Mouse (Mus musculus) adrenal gland (tissue): ENCODE measurements at regions not wholly inside any gene's neighbourhood (a gene's known extent, or its start where the extent isn't known, plus 50 kb on each side); places are given as distances from the start of the nearest gene placed in this dataset.

Source experiments
- intact Hi-C: fragments of 180-260 bp; cut with DNase I; formaldehyde crosslinking; loops from one replicate; pipeline ENCODE4 v1.15.1; 2025

- intact Hi-C loops, result no loop called here
Measured at GRCm38 (mm10) chr7:134436917-134437316, 51.5 kb upstream of the D7Ertd443e start.

DNA sequence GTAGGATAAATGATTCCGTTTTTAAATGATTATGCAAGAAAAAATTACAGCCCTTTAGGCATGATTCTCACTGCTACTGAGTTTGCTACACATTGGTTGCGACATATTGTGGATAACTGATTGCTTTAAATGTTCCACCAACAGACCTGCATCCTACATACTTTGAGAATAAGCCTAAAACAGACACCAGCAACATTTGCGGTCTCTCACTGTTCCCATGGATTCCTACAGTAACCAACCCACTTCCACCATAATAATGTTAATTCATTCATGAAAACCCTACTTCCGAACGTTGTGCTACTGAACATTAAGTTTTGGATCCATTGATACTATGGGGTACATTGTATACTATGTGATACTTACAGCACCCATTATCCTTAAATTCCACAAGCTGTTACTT lies 53.8 kb upstream of the D7Ertd443e start:
- intact Hi-C loops, result no loop called here

GRCm38 (mm10) chr7:134445008-134445806 lies 59.7 kb upstream of the D7Ertd443e start:
- intact Hi-C loops, result no loop called here

- intact Hi-C loops, result no loop called here
Measured at GRCm38 (mm10) chr7:134447648-134448202, 62.3 kb upstream of the D7Ertd443e start.

- intact Hi-C loops, result no loop called here
Measured at GRCm38 (mm10) chr7:134448831-134449230, 63.4 kb upstream of the D7Ertd443e start.

DNA sequence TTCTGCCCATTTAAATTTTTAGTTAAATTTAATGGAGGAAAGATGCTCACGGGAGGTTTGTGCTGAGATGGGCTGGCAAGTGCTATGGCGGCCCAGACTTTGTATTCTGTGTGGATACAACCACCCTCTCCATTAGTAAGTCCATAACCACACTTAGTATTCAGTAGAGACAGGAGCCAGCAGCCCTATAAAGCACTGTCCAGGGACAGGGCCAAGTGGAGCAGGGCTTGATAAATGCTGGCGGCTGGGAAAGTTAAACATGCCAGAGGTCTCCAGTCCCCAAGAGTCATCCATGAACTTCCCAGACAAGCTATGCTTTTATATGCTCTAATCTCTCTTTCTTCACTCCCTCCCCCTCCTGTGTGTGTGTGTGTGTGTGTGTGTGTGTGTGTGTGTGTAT lies 77.2 kb upstream of the D7Ertd443e start:
- intact Hi-C loops, result no loop called here

DNA sequence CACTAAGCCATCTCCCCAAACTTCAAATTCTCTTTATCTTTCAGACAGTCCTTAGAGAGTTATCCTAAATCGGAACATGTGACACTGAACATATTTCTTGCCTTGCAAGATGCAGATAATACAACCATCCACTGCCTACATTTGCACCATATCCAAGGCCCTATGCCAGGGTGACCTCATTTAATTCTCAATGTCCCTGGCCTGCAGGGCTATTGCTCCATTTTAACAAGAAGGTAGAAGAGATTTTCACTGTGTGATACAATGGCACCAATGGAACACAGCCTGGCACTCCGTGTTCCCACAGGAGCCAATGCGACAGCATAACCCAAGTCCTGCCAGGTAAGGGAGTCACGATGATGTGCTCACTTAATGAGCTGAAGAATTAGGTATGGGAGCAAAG lies 77.9 kb upstream of the D7Ertd443e start:
- intact Hi-C loops, result no loop called here

DNA sequence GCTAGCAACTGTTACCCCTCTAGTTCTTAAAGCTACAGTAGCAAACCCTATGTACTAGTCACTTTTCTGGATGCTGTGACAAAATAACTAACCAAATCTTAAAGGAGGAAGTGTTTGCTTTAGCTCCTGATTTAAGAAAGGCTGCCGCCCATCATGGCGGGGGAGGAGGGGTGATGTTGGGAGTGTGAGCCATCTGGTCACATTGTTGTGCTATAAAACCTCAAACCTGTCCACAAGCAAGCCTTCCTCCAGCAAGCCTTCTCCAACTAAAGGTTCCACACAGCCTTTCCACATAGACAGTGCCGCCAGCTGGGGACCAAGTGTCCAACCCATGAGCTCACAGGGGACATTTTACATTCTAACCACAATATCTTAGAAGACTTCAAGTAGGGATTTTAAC lies 81.8 kb upstream of the D7Ertd443e start:
- intact Hi-C loops, result loop anchor here (5.0 kb wide), 1 partner anchor 100 kb away; no protein-coding TSS in a partner anchor

DNA sequence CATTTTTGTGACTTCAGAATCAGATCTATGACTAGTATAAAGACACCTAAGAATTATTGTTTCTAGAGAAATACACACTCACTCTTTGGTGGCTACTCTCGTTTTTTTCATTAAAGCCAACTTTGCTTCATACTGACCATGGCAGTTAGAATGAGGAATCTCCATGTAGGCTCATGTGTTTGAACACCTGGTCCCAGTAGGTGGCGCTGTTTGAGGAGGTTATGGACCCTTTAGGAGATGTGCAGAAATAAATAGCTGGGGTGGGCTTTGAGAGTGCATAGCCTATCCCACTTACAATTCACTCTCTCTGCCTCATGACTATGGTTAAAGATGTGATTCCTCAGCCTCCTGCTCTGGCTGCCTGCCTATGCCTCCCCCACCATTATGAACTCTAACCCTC lies 85.8 kb upstream of the D7Ertd443e start:
- intact Hi-C loops, result no loop called here

GRCm38 (mm10) chr7:134491326-134491725 lies 105.9 kb upstream of the D7Ertd443e start:
- intact Hi-C loops, result no loop called here

GRCm38 (mm10) chr7:134497219-134497618 lies 111.8 kb upstream of the D7Ertd443e start:
- intact Hi-C loops, result no loop called here

DNA sequence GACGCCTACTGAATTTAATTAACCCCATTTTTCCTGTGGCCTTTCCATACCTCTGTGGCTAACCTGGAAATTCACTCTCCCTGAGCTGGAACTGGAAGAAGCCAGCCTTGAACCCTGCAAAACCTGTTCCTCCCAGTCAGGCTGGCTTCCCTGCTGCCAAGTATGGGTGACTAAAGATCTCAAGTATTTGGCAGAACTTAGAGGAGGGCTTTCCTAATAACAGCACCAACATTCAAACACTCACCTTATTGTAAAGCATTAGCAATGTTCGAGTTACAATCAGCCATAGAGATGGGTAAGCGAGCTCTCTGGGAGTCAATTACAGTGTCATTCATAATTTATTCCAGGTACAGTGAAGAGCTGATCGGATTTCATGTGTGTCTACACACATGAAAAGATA lies 112.4 kb upstream of the D7Ertd443e start:
- intact Hi-C loops, result no loop called here

DNA sequence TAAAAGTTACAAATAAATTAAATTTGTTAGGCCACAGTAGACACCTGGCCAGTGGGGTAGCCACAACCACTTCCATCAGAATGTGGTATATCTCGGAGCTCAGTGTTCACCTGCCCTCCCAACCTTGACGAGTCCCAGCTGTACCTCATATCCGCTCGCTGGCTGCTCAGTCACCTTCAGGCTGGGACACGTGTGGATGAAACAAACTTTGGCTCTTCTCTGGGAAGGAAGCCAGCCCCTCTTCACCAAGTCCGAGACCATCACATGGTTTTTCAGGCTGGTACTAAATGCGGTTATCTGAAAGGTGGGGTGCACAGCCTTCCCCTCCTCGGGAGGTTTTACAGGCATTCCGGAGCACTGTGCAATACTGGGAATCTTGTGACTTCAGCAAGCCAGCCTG lies 113.3 kb upstream of the D7Ertd443e start:
- intact Hi-C loops, result no loop called here

DNA sequence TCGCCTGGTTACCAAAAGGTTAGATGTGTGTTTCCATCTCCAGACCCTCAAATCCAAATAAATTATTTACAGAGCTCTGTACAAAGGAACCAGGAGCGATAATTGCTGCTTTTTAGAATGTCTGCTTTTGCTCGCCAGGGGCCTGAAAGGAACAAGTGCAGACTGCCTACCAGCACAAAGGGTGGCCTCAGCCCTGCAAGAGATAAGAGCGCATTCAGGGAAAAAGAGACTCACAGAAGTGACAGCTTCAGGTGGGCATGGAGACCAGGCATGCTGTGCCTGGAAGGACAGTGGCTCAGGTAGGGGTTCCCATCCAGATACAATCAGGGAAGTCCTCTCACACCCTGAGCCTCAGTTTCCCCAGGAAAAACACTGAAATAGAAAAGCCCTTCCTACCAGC lies 114.0 kb upstream of the D7Ertd443e start:
- intact Hi-C loops, result no loop called here

DNA sequence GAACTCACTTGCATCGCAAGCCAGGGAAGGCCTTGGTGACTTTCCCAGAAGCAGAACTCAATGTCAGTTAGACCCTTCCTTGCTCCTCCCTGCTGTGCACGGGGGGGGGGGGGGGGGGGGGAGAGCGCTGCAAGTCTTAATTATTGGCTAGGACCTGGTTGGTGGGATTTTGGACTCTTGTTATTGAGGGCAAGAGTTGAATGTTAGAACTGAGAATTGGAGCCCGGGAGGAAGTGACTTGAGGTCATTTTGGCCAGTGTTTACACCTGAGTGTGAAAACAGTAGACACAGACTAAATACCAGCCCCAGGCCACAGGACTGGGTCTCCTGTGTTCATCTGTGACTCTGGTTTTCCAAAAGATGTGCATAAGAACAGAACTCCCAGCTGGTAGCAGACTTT lies 114.7 kb upstream of the D7Ertd443e start:
- intact Hi-C loops, result no loop called here

DNA sequence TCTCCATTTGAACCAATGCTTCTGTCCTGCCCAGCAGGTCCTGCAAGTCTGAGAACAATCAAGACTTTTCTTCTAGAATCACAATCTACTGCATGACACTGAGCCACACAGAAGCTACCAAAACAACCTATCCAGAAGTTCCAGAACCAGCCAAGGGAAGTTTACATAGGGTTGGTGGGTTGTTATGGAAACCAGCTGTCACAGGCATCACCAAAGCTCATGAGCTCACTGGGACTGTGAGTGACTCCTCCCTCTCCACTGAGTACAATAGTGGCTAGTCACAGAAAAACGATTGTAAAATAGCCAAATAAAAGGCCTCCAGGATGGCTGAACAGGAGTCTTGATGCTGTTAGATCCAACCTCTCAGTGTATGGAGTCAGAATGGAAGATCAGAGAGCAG lies 115.6 kb upstream of the D7Ertd443e start:
- intact Hi-C loops, result no loop called here

DNA sequence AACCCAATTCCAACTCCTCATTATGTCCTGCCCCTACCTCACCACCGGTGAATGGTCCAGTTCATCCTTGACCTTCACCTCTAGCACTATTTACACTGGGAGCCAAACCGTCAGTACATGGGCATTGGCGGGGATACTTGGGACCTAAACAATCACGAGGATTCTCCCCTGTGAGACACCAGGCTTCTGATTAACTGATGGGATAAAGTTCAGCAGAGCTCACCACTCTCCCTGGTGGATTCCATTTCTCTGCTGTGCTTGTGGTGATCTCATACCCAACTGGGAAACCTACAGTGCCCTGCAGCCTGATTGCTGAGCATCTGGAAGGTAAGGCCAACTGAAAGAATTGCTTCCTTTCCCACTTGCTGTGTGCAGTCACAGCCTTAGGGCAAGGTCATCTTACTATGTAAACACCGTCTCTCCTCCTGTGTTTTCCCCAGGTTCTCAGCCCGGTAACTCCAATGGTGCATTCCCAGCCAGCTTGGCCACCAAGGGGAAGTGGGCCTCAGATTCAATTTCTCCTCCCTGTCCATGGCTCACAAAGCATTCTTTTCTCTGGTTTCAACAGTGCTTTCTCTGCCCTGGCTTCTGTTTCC lies 125.0 kb upstream of the D7Ertd443e start:
- intact Hi-C loops, result no loop called here

DNA sequence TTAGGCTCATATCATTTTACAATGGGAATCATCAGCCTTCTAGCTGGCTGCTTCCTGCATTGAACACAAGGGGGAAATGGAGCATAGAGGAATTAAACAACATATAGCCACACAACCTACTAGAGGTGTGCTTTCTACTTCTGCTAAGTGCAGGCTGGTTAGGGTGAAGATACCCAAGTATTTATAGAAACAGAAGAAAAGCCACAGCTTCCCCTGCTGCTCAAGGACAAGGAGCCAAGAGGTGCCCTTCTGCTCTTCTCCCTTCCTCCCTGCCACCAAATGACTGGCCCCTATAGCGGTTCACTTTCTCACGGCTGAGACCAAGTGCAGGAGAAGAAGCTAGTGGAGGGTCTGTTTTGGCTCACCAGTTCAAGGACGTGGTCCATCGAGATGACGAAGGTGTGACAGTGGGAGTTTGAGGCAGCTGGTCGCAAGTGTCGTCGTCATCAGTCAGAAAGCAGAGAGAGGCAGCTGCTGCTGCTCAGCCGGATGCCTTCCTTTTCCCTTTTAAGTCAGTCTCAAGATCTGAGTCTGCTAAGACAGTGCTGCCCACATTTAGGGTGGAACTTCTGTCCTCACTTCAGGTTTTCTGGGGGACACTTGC lies 134.0 kb upstream of the D7Ertd443e start:
- intact Hi-C loops, result no loop called here

DNA sequence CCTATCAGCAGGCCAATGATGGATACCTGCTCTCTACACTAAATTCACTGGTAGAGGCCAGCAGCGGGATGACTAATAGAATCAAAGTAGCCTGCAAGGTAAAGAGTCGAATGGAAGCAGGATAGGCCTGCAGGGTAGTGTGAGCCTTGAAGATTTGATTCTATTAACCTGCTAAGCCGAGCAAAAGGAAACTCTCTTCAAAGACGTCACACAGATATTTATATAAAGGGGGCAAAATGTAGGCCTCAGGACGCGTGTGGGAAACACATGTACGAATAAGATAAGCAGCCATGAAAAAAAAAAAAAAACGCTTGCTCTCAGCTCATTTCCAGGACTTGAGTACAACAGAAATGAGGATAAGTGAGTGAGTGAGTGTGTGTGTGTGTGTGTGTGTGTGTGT lies 138.4 kb upstream of the D7Ertd443e start:
- intact Hi-C loops, result no loop called here

GRCm38 (mm10) chr7:134525041-134525440 lies 139.6 kb upstream of the D7Ertd443e start:
- intact Hi-C loops, result no loop called here

- intact Hi-C loops, result no loop called here
Measured at GRCm38 (mm10) chr7:134525461-134525860, 140.0 kb upstream of the D7Ertd443e start.

- intact Hi-C loops, result no loop called here
Measured at GRCm38 (mm10) chr7:134527351-134527750, 141.9 kb upstream of the D7Ertd443e start.
